Mouse (Mus musculus): Measurements from ENCODE around the gene Ccdc78. TPM values are rescaled to one million over a fixed set of nuclear protein-coding genes. Genes with fewer than 3 reads are reported as not detected.

Ccdc78 gene
- polyA plus RNA-seq, 1 experiment, result 0.08 TPM

DNA sequence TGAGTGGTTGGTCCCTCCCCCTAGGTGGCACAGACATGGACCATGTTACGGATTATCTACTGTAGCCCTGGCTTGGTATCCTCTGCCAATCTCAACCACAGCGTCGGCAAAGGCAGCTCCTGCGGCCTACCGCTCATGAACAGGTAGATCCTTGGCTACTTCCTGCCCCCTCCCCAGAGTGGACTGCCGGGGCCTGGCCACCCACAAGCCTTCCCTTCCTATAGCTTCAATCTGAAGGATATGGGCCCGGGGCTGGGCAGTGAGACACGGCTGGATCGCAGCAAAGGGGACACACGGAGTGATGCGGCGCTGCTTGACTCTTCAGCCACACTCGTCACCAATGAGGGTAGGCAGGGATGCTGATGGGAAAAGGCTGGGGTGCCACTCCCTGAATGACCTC is 40.6 kb downstream of the Ccdc78 start:
- peaks cover 19% of the 10 kb centered on the region for H3K79me2 ChIP-seq (ENCODE audit: control insufficient read depth, insufficient read depth)
- no peak overlapping the region for H3ac ChIP-seq (ENCODE audit: control insufficient read depth, insufficient read length)
- TF ChIP-seq MAX (IDR thresholded peaks at IDR 0.05; ENCODE audit: low read depth) (no peak), POLR2A (IDR thresholded peaks at IDR 0.05; ENCODE audit: insufficient read length, low read depth) (no peak), USF1 (IDR thresholded peaks at IDR 0.05; ENCODE audit: low read depth) (no peak), TCF3 (IDR thresholded peaks at IDR 0.05; ENCODE audit: insufficient read length, low read depth) (no peak), REST (IDR thresholded peaks at IDR 0.05; ENCODE audit: insufficient read depth, insufficient read length) (no peak), MYOD1 (IDR thresholded peaks at IDR 0.05; ENCODE audit: control insufficient read depth in 1 of 3, insufficient read length in 2 of 3, low read depth in 2 of 3) (no peak), TCF12 (IDR thresholded peaks at IDR 0.05; ENCODE audit: insufficient read depth, poor library complexity, severe bottlenecking) (no peak), SRF (IDR thresholded peaks at IDR 0.05; ENCODE audit: control insufficient read depth, insufficient read length, low read depth) (no peak)
- no peak overlapping the region for H3K4me2 ChIP-seq (ENCODE audit: low read depth)
- no peaks in the 10 kb centered on the region for H3K36me3 ChIP-seq (ENCODE audit: control insufficient read depth, insufficient read depth)
- H3K4me3 ChIP-seq, result no peak overlapping the region
- H3K27me3 ChIP-seq (ENCODE audit: control insufficient read depth, insufficient read depth, insufficient read length), result no peaks in the 10 kb centered on the region

DNA sequence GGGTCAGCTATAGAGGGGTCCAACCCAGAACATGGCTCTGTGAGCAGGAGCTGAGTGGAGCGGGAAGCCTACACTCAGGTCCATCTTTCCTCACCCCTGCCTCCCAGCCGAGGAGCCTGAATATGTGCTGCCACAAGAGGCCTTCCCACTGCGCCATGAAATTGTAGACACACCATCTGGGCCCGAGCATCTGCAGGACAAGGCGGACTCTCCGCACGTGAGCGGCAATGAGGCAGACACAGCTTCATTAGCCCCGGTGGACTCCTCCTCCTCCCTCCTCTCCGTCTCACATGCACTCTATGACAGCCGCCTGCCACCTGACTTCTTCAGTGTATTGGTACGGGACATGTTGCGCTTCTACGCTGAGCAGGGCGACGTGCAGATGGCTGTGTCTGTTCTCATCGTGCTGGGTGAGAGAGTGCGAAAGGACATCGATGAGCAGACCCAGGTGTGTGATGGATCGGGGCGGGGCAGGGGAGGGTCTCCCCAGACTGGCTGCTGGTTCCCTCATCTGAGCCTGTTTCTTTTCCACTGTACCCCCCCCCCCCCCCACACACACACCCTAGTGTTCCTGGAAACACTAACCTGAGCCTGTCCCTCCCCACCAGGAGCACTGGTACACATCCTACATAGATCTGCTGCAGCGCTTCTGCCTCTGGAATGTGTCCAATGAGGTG is 41.3 kb downstream of the Ccdc78 start:
- no peak for TF ChIP-seq POLR2A (IDR thresholded peaks at IDR 0.05; ENCODE audit: insufficient read length, low read depth)
- TF ChIP-seq MYOD1 (IDR thresholded peaks at IDR 0.05; ENCODE audit: control insufficient read depth in 1 of 3, insufficient read length in 2 of 3, low read depth in 2 of 3), result no peak
- TF ChIP-seq USF1 (IDR thresholded peaks at IDR 0.05; ENCODE audit: low read depth), result no peak
- TF ChIP-seq TCF3 (IDR thresholded peaks at IDR 0.05; ENCODE audit: insufficient read length, low read depth), result no peak
- TF ChIP-seq CEBPB (IDR thresholded peaks at IDR 0.05; ENCODE audit: insufficient read depth, poor library complexity, severe bottlenecking), result no peak
- no peak for TF ChIP-seq SRF (IDR thresholded peaks at IDR 0.05; ENCODE audit: control insufficient read depth, insufficient read length, low read depth)
- TF ChIP-seq MAX (IDR thresholded peaks at IDR 0.05; ENCODE audit: low read depth), result no peak
- TF ChIP-seq MYOG (IDR thresholded peaks at IDR 0.05; ENCODE audit: control insufficient read depth in 1 of 3, insufficient read depth in 1 of 3, insufficient read length in 2 of 3, low read depth in 2 of 3), result no peak
- no peak for TF ChIP-seq TCF12 (IDR thresholded peaks at IDR 0.05; ENCODE audit: insufficient read depth, poor library complexity, severe bottlenecking)
- TF ChIP-seq E2F4 (IDR thresholded peaks at IDR 0.05; ENCODE audit: insufficient read depth), result no peak
- no peak for TF ChIP-seq REST (IDR thresholded peaks at IDR 0.05; ENCODE audit: insufficient read depth, insufficient read length)
- no peak for TF ChIP-seq POLR2AphosphoS2 (IDR thresholded peaks at IDR 0.05; ENCODE audit: insufficient read length, low read depth)
- Histone ChIP-seq H3K27me3 (ENCODE audit: control insufficient read depth, insufficient read depth, insufficient read length) (no peaks in the 10 kb centered on the region), H3K4me3 (no peak overlapping the region), H3K79me2 (ENCODE audit: control insufficient read depth, insufficient read depth) (peaks cover 23% of the 10 kb centered on the region), H3K36me3 (ENCODE audit: control insufficient read depth, insufficient read depth) (no peaks in the 10 kb centered on the region), H3K4me2 (ENCODE audit: low read depth) (no peak overlapping the region), H3ac (ENCODE audit: control insufficient read depth, insufficient read length) (no peak overlapping the region)

DNA sequence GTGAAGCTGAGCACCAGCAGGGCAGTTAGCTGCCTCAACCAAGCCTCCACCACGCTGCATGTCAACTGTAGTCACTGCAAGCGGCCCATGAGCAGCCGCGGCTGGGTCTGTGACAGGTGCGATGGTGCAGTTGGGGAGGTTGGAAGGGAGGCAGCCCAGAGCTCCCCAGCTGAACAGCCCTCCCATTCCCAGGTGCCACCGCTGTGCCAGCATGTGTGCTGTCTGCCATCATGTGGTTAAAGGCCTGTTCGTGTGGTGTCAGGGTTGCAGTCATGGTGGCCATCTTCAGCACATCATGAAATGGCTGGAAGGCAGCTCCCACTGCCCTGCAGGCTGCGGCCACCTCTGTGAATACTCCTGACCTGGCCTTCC is 41.8 kb downstream of the Ccdc78 start:
- TF ChIP-seq MAX (IDR thresholded peaks at IDR 0.05; ENCODE audit: low read depth), result no peak
- peak in 2 of 3 experiments; percentile 12 to 54 for TF ChIP-seq MYOG (IDR thresholded peaks at IDR 0.05; ENCODE audit: control insufficient read depth in 1 of 3, insufficient read depth in 1 of 3, insufficient read length in 2 of 3, low read depth in 2 of 3)
- peak; percentile 74 for TF ChIP-seq POLR2AphosphoS2 (IDR thresholded peaks at IDR 0.05; ENCODE audit: insufficient read length, low read depth)
- TF ChIP-seq SRF (IDR thresholded peaks at IDR 0.05; ENCODE audit: control insufficient read depth, insufficient read length, low read depth), result no peak
- TF ChIP-seq TCF3 (IDR thresholded peaks at IDR 0.05; ENCODE audit: insufficient read length, low read depth), result no peak
- no peak for TF ChIP-seq E2F4 (IDR thresholded peaks at IDR 0.05; ENCODE audit: insufficient read depth)
- peak in 1 of 3 experiments; percentile 3 for TF ChIP-seq MYOD1 (IDR thresholded peaks at IDR 0.05; ENCODE audit: control insufficient read depth in 1 of 3, insufficient read length in 2 of 3, low read depth in 2 of 3)
- no peak for TF ChIP-seq TCF12 (IDR thresholded peaks at IDR 0.05; ENCODE audit: insufficient read depth, poor library complexity, severe bottlenecking)
- TF ChIP-seq CEBPB (IDR thresholded peaks at IDR 0.05; ENCODE audit: insufficient read depth, poor library complexity, severe bottlenecking), result no peak
- Histone ChIP-seq H3ac (ENCODE audit: control insufficient read depth, insufficient read length) (no peak overlapping the region), H3K79me2 (ENCODE audit: control insufficient read depth, insufficient read depth) (peaks cover 23% of the 10 kb centered on the region), H3K4me3 (peak overlapping the region; percentile 32), H3K4me2 (ENCODE audit: low read depth) (peak overlapping the region; percentile 62), H3K27me3 (ENCODE audit: control insufficient read depth, insufficient read depth, insufficient read length) (no peaks in the 10 kb centered on the region), H3K36me3 (ENCODE audit: control insufficient read depth, insufficient read depth) (no peaks in the 10 kb centered on the region)

GRCm38 (mm10) chr17:25828712-25829557 is 42.6 kb downstream of the Ccdc78 start, which contains the start of gene Jmjd8:
TSS of gene Jmjd8 (plus strand) at chr17:25828867.
- Histone ChIP-seq H3K36me3 (ENCODE audit: control insufficient read depth, insufficient read depth) (no peaks in the 10 kb centered on the region), H3ac (ENCODE audit: control insufficient read depth, insufficient read length) (peak within 1 kb of the TSS; percentile 13), H3K4me2 (ENCODE audit: low read depth) (peak within 1 kb of the TSS; percentile 62), H3K27me3 (ENCODE audit: control insufficient read depth, insufficient read depth, insufficient read length) (no peaks in the 10 kb centered on the region), H3K79me2 (ENCODE audit: control insufficient read depth, insufficient read depth) (peaks cover 28% of the 10 kb centered on the region), H3K4me3 (peak within 1 kb of the TSS; percentile 32)
- TF ChIP-seq POLR2A (IDR thresholded peaks at IDR 0.05; ENCODE audit: insufficient read length, low read depth) (peak; percentile 74), CEBPB (IDR thresholded peaks at IDR 0.05; ENCODE audit: insufficient read depth, poor library complexity, severe bottlenecking) (0 out of 2 replicates have a peak, but pooled peaks have one; percentile 19), TCF3 (IDR thresholded peaks at IDR 0.05; ENCODE audit: insufficient read length, low read depth) (no peak), POLR2AphosphoS2 (IDR thresholded peaks at IDR 0.05; ENCODE audit: insufficient read length, low read depth) (peak; percentile 74)
